Mouse (Mus musculus): ENCODE data around the gene Siglec1.

GRCm38 (mm10) chr2:131029065-131029935 is 57.3 kb downstream of the Siglec1 start:
- no peak for TF ChIP-seq CTCF (IDR thresholded peaks at IDR 0.05; ENCODE audit: control insufficient read depth, insufficient read depth, insufficient replicate concordance, low read depth, low read length)
- TF ChIP-seq POLR2A (IDR thresholded peaks at IDR 0.05; ENCODE audit: control insufficient read depth, low read depth, low read length), result no peak

Measured in testis, adult 2 months (tissue).